Mouse (Mus musculus) hindbrain, embryonic 12.5 days (tissue): Measurements from ENCODE around the gene Olfr735. TPM values are rescaled to one million over a fixed set of nuclear protein-coding genes. Genes with fewer than 3 reads are reported as not detected.

Experiments used
- ATAC-seq: fragments of 200-750 bp; cut with Nextera tagmentation; 2 replicates; pipeline ENCODE4 v1.8.0; 2017; ENCODE audit warnings: moderate TSS enrichment; ENCODE audit not compliant: low FRiP score
- H3K27ac ChIP-seq: fragments of 300-500 bp; sonication (generic); 2 replicates; pipeline ENCODE4 v1.5.1; 2016; ENCODE audit warnings: mild to moderate bottlenecking
- H3K27me3 ChIP-seq: fragments of 300-500 bp; sonication (generic); 2 replicates; pipeline ENCODE4 v1.6.1; 2016; ENCODE audit warnings: mild to moderate bottlenecking
- H3K36me3 ChIP-seq: fragments of 300-500 bp; sonication (generic); 2 replicates; pipeline ENCODE4 v1.6.1; 2016; ENCODE audit warnings: mild to moderate bottlenecking
- H3K4me1 ChIP-seq: fragments of 300-500 bp; sonication (generic); 2 replicates; pipeline ENCODE4 v1.6.1; 2016
- H3K4me2 ChIP-seq: fragments of 300-500 bp; sonication (generic); replicated peaks from 2 replicates; pipeline ENCODE4 v1.6.1; 2016; ENCODE audit warnings: mild to moderate bottlenecking
- H3K4me3 ChIP-seq: fragments of 300-500 bp; sonication (generic); 2 replicates; pipeline ENCODE4 v1.5.1; 2016; ENCODE audit warnings: mild to moderate bottlenecking
- H3K9ac ChIP-seq: fragments of 300-500 bp; sonication (generic); 2 replicates; pipeline ENCODE4 v1.6.1; 2016; ENCODE audit warnings: mild to moderate bottlenecking, moderate library complexity
- H3K9me3 ChIP-seq: fragments of 300-500 bp; sonication (generic); replicated peaks from 2 replicates; pipeline ENCODE4 v1.6.1; 2016; ENCODE audit warnings: mild to moderate bottlenecking
- WGBS: fragments of 180-500 bp; shearing (Covaris S2); methylation state at CpG from one replicate; pipeline ENCODE4 v1.1.7; 2016; 5-methylcytosine and 5-hydroxymethylcytosine counted together
- polyA plus RNA-seq: library from polyadenylated mRNA; unstranded; fragments of >200 nt; fragmentation: Nextera tagmentation; extraction: Ambion mirVana; gene quantifications from 2 replicates; pipeline ENCODE4 v1.2.1, GENCODE M21; 2016

Olfr735 gene
- polyA plus RNA-seq = not detected in 2 replicates

GRCm38 (mm10) chr14:50348796-50349195 is at the start of gene Olfr735:
TSS of gene Olfr735 (minus strand) at chr14:50348872.
- 91% methylated on average over 2 of the region's 2 CpGs for WGBS
- Histone ChIP-seq H3K27ac (no peak within 1 kb of the TSS), H3K27me3 (no peaks in the 10 kb centered on the region)

GRCm38 (mm10) chr14:50380863-50381262 is 32.2 kb upstream of the Olfr735 start, which contains the start of gene Olfr736:
TSS of gene Olfr736 (plus strand) at chr14:50381163.
- H3K4me1 ChIP-seq = no peaks in the 10 kb centered on the region
- no peak within 1 kb of the TSS for H3K4me2 ChIP-seq
- no peaks in the 10 kb centered on the region for H3K36me3 ChIP-seq
- H3K27me3 ChIP-seq = no peaks in the 10 kb centered on the region
- no peaks in the 10 kb centered on the region; the same call in 1 of the 2 replicates for H3K9me3 ChIP-seq
- H3K4me3 ChIP-seq = no peak within 1 kb of the TSS
- WGBS = 100% methylated on average over 2 of the region's 2 CpGs
- ATAC-seq = no peak
- H3K9ac ChIP-seq = no peak within 1 kb of the TSS
- H3K27ac ChIP-seq = no peak within 1 kb of the TSS

More at GRCm38 (mm10) chr14:50348796-50349195, at the start of gene Olfr735:
- Histone ChIP-seq H3K4me2 (no peak within 1 kb of the TSS), H3K9ac (no peak within 1 kb of the TSS), H3K4me1 (no peaks in the 10 kb centered on the region), H3K36me3 (no peaks in the 10 kb centered on the region), H3K4me3 (no peak within 1 kb of the TSS), H3K9me3 (no peaks in the 10 kb centered on the region)
- ATAC-seq = no peak

GRCm38 (mm10) chr14:50363561-50363960 is 14.9 kb upstream of the Olfr735 start:
- Histone ChIP-seq H3K9ac (no peak overlapping the region), H3K36me3 (no peaks in the 10 kb centered on the region), H3K4me1 (no peaks in the 10 kb centered on the region), H3K9me3 (no peaks in the 10 kb centered on the region; the same call in 1 of the 2 replicates), H3K27me3 (no peaks in the 10 kb centered on the region), H3K4me2 (no peak overlapping the region), H3K4me3 (no peak overlapping the region), H3K27ac (no peak overlapping the region)
- 87% methylated on average over 2 of the region's 2 CpGs for WGBS
- ATAC-seq = no peak

GRCm38 (mm10) chr14:50360480-50360879 is 11.8 kb upstream of the Olfr735 start:
- Histone ChIP-seq H3K4me1 (no peaks in the 10 kb centered on the region), H3K27me3 (no peaks in the 10 kb centered on the region), H3K9me3 (no peaks in the 10 kb centered on the region), H3K27ac (no peak overlapping the region), H3K4me2 (no peak overlapping the region), H3K9ac (no peak overlapping the region), H3K36me3 (no peaks in the 10 kb centered on the region), H3K4me3 (no peak overlapping the region)
- ATAC-seq = no peak
- WGBS = 83% methylated on average over 3 of the region's 3 CpGs

- H3K27ac ChIP-seq = no peak within 1 kb of the TSS
- H3K4me3 ChIP-seq = no peak within 1 kb of the TSS
- no peak within 1 kb of the TSS for H3K4me2 ChIP-seq
- no peak for ATAC-seq
- no peaks in the 10 kb centered on the region for H3K9me3 ChIP-seq
- H3K36me3 ChIP-seq = no peaks in the 10 kb centered on the region
- H3K4me1 ChIP-seq = no peaks in the 10 kb centered on the region
- no peaks in the 10 kb centered on the region for H3K27me3 ChIP-seq
- 96% methylated on average over 2 of the region's 2 CpGs for WGBS
- no peak within 1 kb of the TSS for H3K9ac ChIP-seq
Measured at GRCm38 (mm10) chr14:50357593-50357992, 8.9 kb upstream of the Olfr735 start, which contains the start of gene Tlr11. TSS of gene Tlr11 (plus strand) at chr14:50357914.

GRCm38 (mm10) chr14:50356725-50357124 is 8.1 kb upstream of the Olfr735 start:
- Histone ChIP-seq H3K4me2 (no peak overlapping the region), H3K9ac (no peak overlapping the region), H3K9me3 (no peaks in the 10 kb centered on the region), H3K27ac (no peak overlapping the region), H3K36me3 (no peaks in the 10 kb centered on the region), H3K27me3 (no peaks in the 10 kb centered on the region), H3K4me3 (no peak overlapping the region), H3K4me1 (no peaks in the 10 kb centered on the region)
- 85% methylated on average over 2 of the region's 2 CpGs for WGBS
- ATAC-seq = no peak

- Histone ChIP-seq H3K27ac (no peak overlapping the region), H3K9me3 (no peaks in the 10 kb centered on the region), H3K36me3 (no peaks in the 10 kb centered on the region), H3K4me1 (no peaks in the 10 kb centered on the region), H3K4me2 (no peak overlapping the region), H3K4me3 (no peak overlapping the region), H3K27me3 (no peaks in the 10 kb centered on the region), H3K9ac (no peak overlapping the region)
- 46% methylated on average over 3 of the region's 3 CpGs for WGBS
- ATAC-seq = no peak
Measured at GRCm38 (mm10) chr14:50352438-50352837, 3.8 kb upstream of the Olfr735 start.

- Histone ChIP-seq H3K4me2 (no peak within 1 kb of the TSS), H3K9me3 (no peaks in the 10 kb centered on the region), H3K27me3 (no peaks in the 10 kb centered on the region), H3K4me1 (no peaks in the 10 kb centered on the region), H3K36me3 (no peaks in the 10 kb centered on the region), H3K27ac (no peak within 1 kb of the TSS), H3K9ac (no peak within 1 kb of the TSS), H3K4me3 (no peak within 1 kb of the TSS)
- no peak for ATAC-seq
- 80% methylated on average over 1 of the region's 1 CpGs for WGBS
Measured at GRCm38 (mm10) chr14:50326661-50327060, 22.0 kb downstream of the Olfr735 start, which contains the start of gene Olfr734. TSS of gene Olfr734 (minus strand) at chr14:50326761.

- Histone ChIP-seq H3K4me3 (no peak within 1 kb of the TSS), H3K27ac (no peak within 1 kb of the TSS), H3K9ac (no peak within 1 kb of the TSS), H3K4me2 (no peak within 1 kb of the TSS), H3K4me1 (no peaks in the 10 kb centered on the region), H3K36me3 (no peaks in the 10 kb centered on the region), H3K9me3 (no peaks in the 10 kb centered on the region), H3K27me3 (no peaks in the 10 kb centered on the region)
- ATAC-seq = no peak
Measured at GRCm38 (mm10) chr14:50301422-50301821, 47.2 kb downstream of the Olfr735 start, which contains the start of gene Olfr733. TSS of gene Olfr733 (minus strand) at chr14:50301522.

Other genes starting within 250 kb of the Olfr735 start
- gene Olfr727, start 225.7 kb downstream of the Olfr735 start, polyA plus RNA-seq = not detected in 2 replicates
- gene Olfr728, start 206.2 kb downstream of the Olfr735 start, polyA plus RNA-seq = not detected in 2 replicates
- gene Olfr729, start 196.0 kb downstream of the Olfr735 start, polyA plus RNA-seq = not detected in 2 replicates
- gene Olfr730, start 160.7 kb downstream of the Olfr735 start, polyA plus RNA-seq = not detected in 2 replicates
- not detected in 2 replicates for gene Olfr731, start 107.0 kb downstream of the Olfr735 start, polyA plus RNA-seq
- gene Olfr732, start 64.7 kb downstream of the Olfr735 start, polyA plus RNA-seq = not detected in 2 replicates
- not detected in 2 replicates for gene Olfr733, start 47.4 kb downstream of the Olfr735 start, polyA plus RNA-seq
- gene Olfr734, start 22.1 kb downstream of the Olfr735 start, polyA plus RNA-seq = not detected in 2 replicates
- gene Tlr11, start 9.0 kb upstream of the Olfr735 start, polyA plus RNA-seq = not detected in 2 replicates
- gene Olfr736, start 32.3 kb upstream of the Olfr735 start, polyA plus RNA-seq = not detected in 2 replicates
- gene Olfr738, start 58.7 kb upstream of the Olfr735 start, polyA plus RNA-seq = not detected in 2 replicates
- not detected in 2 replicates for gene Olfr739, start 69.8 kb upstream of the Olfr735 start, polyA plus RNA-seq
- gene Olfr740, start 96.7 kb upstream of the Olfr735 start, polyA plus RNA-seq = not detected in 2 replicates
- gene Olfr741, start 123.9 kb upstream of the Olfr735 start, polyA plus RNA-seq = not detected in 2 replicates
- gene Olfr742, start 154.7 kb upstream of the Olfr735 start, polyA plus RNA-seq = not detected in 2 replicates
- not detected in 2 replicates for gene Olfr743, start 173.0 kb upstream of the Olfr735 start, polyA plus RNA-seq